Mouse (Mus musculus) E14TG2a.4 (cell line): ENCODE measurements around the gene Agap3.

Experiments
- H3K27me3 ChIP-seq: 2 replicates; pipeline ENCODE4 v1.6.1; 2014; ENCODE audit warnings: low read length, control low read depth; ENCODE audit not compliant: insufficient read depth
- H3K36me3 ChIP-seq: 2 replicates; pipeline ENCODE4 v1.6.1; 2014; ENCODE audit warnings: low read length, control low read depth; ENCODE audit not compliant: insufficient read depth
- H3K4me1 ChIP-seq: replicated peaks from 2 replicates; pipeline ENCODE4 v1.6.1; 2014; ENCODE audit warnings: low read depth, low read length, control low read depth
- H3K4me3 ChIP-seq: replicated peaks from 2 replicates; pipeline ENCODE4 v1.5.1; 2014; ENCODE audit warnings: mild to moderate bottlenecking, low read length
- H3K9me3 ChIP-seq: 2 replicates; pipeline ENCODE4 v1.6.1; 2014; ENCODE audit warnings: low read length, control low read depth
- CTCF ChIP-seq: conservative IDR thresholded peaks from 2 replicates; pipeline ENCODE4 v1.5.1; 2014; ENCODE audit warnings: low read length
- NANOG ChIP-seq: IDR thresholded peaks from 2 replicates; pipeline ENCODE4 v1.6.1; 2014; ENCODE audit warnings: borderline replicate concordance, low read length, mixed read lengths
- POU5F1 ChIP-seq: IDR thresholded peaks from 2 replicates; pipeline ENCODE4 v1.6.1; 2014; ENCODE audit warnings: low read length, borderline replicate concordance

Gene Agap3

DNA sequence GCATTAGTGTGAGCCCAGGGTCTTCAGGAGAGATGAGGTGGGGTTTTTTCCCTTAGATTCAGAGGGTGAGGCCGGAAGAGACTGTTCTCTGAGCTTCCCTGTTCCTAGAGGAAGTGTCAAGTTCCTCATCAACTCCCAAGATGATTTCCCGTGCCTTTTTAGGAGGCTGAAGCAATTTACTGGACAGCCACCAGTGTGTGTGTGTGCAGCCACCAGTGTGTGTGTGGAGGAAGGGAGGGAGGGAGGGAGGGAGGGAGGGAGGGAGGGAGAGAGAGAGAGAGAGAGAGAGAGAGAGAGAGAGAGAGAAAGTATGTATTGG, 2.0 kb downstream of the Agap3 start:
- H3K4me1 ChIP-seq = peaks cover 45% of the 10 kb centered on the region
- no peak for TF ChIP-seq POU5F1
- no peak for TF ChIP-seq CTCF
- TF ChIP-seq NANOG = no peak
- H3K4me3 ChIP-seq = peak overlapping the region; percentile 89
- no peaks in the 10 kb centered on the region for H3K9me3 ChIP-seq
- H3K36me3 ChIP-seq = peaks cover 34% of the 10 kb centered on the region
- peaks cover 32% of the 10 kb centered on the region for H3K27me3 ChIP-seq

DNA sequence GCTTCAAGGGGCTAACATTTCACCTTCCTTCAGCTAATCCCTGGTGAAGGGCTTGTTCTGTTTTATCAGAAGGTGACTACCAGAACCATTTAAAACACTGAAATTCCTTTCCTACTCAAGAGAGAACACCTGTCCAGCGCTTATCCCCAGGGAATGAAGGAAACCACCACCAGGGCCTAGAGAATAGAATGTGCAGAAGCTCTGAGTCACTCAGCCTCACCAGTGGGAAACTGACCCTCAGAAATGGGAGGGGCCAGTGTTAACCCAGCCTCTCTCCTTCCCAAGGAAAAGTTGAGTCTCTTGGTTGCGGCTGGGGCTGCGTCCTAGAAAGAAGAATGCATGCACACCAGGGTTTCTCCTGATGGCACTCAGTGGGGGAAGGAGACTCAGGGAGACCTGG, 3.1 kb downstream of the Agap3 start:
- H3K4me3 ChIP-seq = peak overlapping the region; percentile 43
- peaks cover 25% of the 10 kb centered on the region for H3K27me3 ChIP-seq
- H3K4me1 ChIP-seq = peaks cover 49% of the 10 kb centered on the region
- peaks cover 34% of the 10 kb centered on the region for H3K36me3 ChIP-seq
- no peaks in the 10 kb centered on the region for H3K9me3 ChIP-seq
- TF ChIP-seq POU5F1 (no peak), NANOG (no peak), CTCF (no peak)

DNA sequence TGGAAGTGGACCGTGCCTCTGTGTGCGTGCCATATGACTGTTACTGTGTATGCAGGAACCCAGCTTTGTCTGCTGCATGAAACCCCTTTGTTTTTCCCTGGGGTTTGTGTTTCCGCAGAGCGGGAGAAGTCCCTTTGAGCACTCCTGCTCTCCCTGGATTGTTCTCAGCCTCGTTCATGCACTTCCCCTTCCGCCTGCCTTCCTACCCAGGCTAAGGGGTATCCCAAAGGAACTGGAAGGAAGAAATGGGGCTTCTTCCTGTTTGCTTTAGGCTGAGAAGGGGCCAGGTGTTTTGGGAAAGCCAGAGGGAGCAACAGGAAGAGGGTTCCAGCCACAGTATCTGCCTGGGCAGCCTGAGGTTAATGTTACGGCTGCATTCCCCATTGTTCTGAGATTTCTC, 3.6 kb downstream of the Agap3 start:
- H3K4me3 ChIP-seq = peak overlapping the region; percentile 43
- peaks cover 39% of the 10 kb centered on the region for H3K36me3 ChIP-seq
- TF ChIP-seq CTCF = no peak
- TF ChIP-seq POU5F1 = no peak
- TF ChIP-seq NANOG = no peak
- no peaks in the 10 kb centered on the region for H3K9me3 ChIP-seq
- H3K4me1 ChIP-seq = peaks cover 49% of the 10 kb centered on the region
- H3K27me3 ChIP-seq = peaks cover 19% of the 10 kb centered on the region

DNA sequence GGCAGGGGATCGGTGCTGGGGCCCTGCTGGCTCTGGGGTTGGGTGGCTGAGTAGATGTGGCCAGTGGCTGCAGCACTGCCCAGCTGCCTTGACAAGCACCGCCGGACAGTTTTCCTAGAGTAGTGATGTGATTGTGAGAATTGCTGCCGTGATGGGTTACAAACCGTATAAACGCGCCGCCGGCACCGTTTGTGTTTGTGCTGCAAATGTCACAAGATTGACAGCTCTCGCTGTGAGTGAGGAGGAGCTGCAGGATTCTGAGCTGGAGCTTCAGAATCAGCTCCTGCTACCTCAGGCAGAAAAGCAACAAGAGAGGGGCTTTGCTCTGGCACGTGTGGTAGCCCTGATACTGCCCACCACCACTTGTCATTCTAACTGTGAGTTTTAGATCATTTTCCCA, 14.8 kb downstream of the Agap3 start:
- peak overlapping the region; percentile 52; the same call in 1 of the 2 replicates for H3K4me3 ChIP-seq
- H3K9me3 ChIP-seq = no peaks in the 10 kb centered on the region
- peaks cover 29% of the 10 kb centered on the region for H3K4me1 ChIP-seq
- H3K36me3 ChIP-seq = peaks cover 21% of the 10 kb centered on the region
- H3K27me3 ChIP-seq = no peaks in the 10 kb centered on the region
- TF ChIP-seq POU5F1 (no peak), NANOG (no peak)

DNA sequence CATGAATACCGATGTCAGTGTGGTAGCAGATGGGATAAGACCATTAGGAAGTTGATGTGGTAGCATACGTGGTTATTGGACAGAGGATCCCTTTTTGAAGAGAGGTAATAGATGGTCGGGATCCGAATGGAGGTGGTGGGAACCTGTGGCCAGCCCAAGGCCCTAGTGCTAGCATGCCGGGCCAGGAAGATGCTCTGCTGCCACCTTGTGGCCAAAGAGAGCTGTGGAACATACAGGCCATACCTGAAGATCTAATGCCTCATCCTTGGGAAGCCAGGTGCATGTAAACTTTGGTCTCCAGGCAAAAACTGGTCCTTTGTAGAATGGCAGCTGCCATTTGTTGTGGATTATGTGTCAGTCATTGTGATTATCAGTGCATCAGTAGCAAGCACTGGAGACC, 18.6 kb downstream of the Agap3 start:
- TF ChIP-seq NANOG = no peak
- peak; percentile 84 for TF ChIP-seq CTCF
- Histone ChIP-seq H3K4me1 (peaks cover 53% of the 10 kb centered on the region), H3K4me3 (no peak overlapping the region), H3K36me3 (peaks cover 19% of the 10 kb centered on the region), H3K27me3 (peaks cover 13% of the 10 kb centered on the region), H3K9me3 (no peaks in the 10 kb centered on the region)

DNA sequence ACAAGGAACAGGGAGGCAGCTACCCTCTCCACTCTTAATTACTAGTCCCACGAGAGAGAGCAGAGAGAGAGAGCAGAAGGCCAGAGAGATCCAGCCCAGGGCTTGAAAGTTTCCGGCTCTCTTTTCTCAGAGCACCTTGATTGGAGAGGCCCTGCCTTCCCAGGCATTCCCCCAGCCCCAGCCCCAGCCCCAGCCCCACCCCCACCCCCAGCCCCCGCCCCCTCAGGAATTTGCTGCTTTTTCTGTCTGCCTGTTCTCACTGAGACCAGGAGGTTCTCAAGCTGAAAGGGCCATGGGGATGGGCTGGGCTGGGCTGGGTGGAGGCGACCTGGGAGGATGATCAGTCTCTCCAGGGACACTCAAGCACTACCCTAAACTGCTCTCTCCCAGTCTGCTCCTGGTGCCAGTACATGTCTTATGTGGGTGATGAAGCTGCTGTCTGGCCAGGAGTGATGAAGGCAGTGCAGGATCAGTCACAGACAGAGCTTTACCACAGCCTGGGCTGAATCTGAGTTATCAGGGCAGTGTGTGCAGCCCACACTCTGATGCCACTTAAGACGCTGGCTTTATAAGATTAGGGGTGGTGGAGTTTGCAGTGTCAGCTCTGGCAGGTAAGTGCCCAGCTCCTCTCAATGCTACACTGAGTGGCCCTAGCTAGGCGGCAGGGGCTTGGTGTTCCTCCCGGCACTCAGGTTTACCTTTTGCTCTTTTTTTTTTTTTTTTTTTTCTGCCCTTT, 21.1 kb downstream of the Agap3 start:
- Histone ChIP-seq H3K4me1 (peaks cover 50% of the 10 kb centered on the region), H3K36me3 (peaks cover 29% of the 10 kb centered on the region), H3K9me3 (no peaks in the 10 kb centered on the region), H3K27me3 (peaks cover 26% of the 10 kb centered on the region), H3K4me3 (peak overlapping the region; percentile 83)
- TF ChIP-seq NANOG (no peak), CTCF (no peak), POU5F1 (no peak)

DNA sequence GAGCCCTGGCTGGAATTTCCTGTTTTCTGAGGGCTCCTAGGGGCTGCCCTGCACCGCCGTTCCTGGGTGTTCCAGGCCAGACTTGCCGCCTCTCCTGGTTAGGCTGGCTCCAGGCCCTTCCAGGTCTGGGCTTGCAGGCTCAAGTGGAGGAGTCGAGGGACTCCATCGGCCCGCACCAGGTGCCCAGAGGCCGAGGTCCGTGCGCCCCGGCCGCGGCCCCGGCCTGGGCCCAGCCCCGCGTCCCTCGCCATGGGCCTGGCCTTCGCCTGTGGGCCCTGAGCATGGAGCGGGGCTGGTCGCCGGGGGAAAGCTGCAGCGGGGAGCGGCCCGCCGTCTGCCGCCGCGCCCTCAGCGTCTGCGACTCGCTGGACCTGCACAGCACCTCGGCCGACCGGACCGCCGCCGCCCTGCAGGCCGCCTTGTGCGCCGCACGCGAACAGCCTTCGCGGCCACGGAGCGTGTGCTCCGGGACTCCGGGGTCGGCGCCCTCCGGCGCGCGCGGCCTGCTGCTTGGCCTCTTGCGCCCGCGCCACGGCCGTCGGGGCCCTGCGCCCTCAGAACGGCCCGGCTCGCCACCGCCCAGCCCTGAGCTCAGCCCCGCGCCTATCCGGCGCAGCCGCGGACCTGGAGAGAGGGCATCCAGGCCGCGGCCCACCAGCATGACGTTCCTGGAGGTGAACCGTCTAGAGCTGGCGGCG, 22.2 kb downstream of the Agap3 start:
- H3K4me1 ChIP-seq = peaks cover 58% of the 10 kb centered on the region
- peaks cover 26% of the 10 kb centered on the region for H3K27me3 ChIP-seq
- TF ChIP-seq POU5F1 = no peak
- no peak for TF ChIP-seq NANOG
- TF ChIP-seq CTCF = no peak

DNA sequence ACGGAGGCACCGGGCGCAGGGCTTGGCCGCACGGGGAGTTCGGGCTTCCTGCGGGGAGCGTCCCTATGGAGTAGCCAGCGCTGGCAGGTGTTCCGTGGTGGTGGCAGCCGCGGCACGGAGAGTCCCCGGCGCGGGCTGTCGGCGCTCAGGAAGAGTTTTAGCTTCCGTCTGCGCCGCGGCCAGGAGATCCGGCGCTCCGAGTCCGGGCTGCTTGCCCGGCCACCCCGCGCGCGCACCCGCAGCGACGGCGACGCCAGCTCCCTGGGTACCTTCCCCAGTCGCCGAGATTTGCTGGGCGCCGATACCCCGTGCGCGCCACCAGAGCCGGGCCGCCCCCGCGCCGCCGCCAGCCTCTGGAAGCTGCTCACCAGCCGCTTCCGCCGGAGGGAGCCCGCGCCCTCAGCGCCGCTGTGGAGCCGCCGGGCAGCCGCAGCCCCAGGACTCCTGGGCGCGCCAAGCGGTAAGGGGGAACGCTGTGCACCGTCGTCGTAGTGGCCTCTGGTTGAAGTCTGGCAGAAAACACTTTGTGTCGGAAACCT, 22.8 kb downstream of the Agap3 start:
- H3K27me3 ChIP-seq = peaks cover 26% of the 10 kb centered on the region
- H3K4me3 ChIP-seq = peak overlapping the region; percentile 83
- no peaks in the 10 kb centered on the region for H3K9me3 ChIP-seq
- peaks cover 40% of the 10 kb centered on the region for H3K36me3 ChIP-seq
- peaks cover 63% of the 10 kb centered on the region for H3K4me1 ChIP-seq
- TF ChIP-seq CTCF = no peak
- TF ChIP-seq NANOG = no peak
- no peak for TF ChIP-seq POU5F1

More for the DNA sequence above, 22.2 kb downstream of the Agap3 start:
- H3K36me3 ChIP-seq = peaks cover 38% of the 10 kb centered on the region
- no peaks in the 10 kb centered on the region for H3K9me3 ChIP-seq
- H3K4me3 ChIP-seq = peak overlapping the region; percentile 83
